Mouse (Mus musculus) liver, postnatal 0 days (tissue): ENCODE results near the gene Srp68. TPM values are rescaled to one million over a fixed set of nuclear protein-coding genes. Genes with fewer than 3 reads are reported as not detected.
A peak's percentile ranks its signal among the peaks of the same experiment; 100 is the strongest.

Experiments used
- ATAC-seq: fragments of 200-750 bp; cut with Nextera tagmentation; 2 replicates; pipeline ENCODE4 v1.8.0; 2017; ENCODE audit warnings: mild to moderate bottlenecking, moderate library complexity
- DNase-seq: peaks from one replicate; pipeline ENCODE4 v3.0.0-alpha.2; 2016
- H3K27ac ChIP-seq: fragments of 300-500 bp; sonication (generic); 2 replicates; pipeline ENCODE4 v1.5.1; 2014; ENCODE audit warnings: antibody characterized with exemption, moderate library complexity, mild to moderate bottlenecking, low read depth
- H3K27me3 ChIP-seq: fragments of 300-500 bp; sonication (generic); 2 replicates; pipeline ENCODE4 v1.6.1; 2014; ENCODE audit warnings: low read length, control low read depth, mixed read lengths; ENCODE audit not compliant: insufficient read depth
- H3K36me3 ChIP-seq: fragments of 300-500 bp; sonication (generic); replicated peaks from 2 replicates; pipeline ENCODE4 v1.6.1; 2014; ENCODE audit warnings: mild to moderate bottlenecking, control low read depth, low read length, moderate library complexity, mixed read lengths; ENCODE audit not compliant: insufficient read depth
- H3K4me1 ChIP-seq: fragments of 300-500 bp; sonication (generic); 2 replicates; pipeline ENCODE4 v1.6.1; 2014; ENCODE audit warnings: antibody characterized with exemption, mild to moderate bottlenecking, control low read depth; ENCODE audit not compliant: insufficient read depth
- H3K4me2 ChIP-seq: fragments of 300-500 bp; sonication (generic); 2 replicates; pipeline ENCODE4 v1.6.1; 2014; ENCODE audit warnings: low read depth, mild to moderate bottlenecking, low read length, moderate library complexity, mixed read lengths
- H3K4me3 ChIP-seq: fragments of 300-500 bp; sonication (generic); 2 replicates; pipeline ENCODE4 v1.5.1; 2014; ENCODE audit warnings: low read depth, low read length
- H3K9ac ChIP-seq: fragments of 300-500 bp; sonication (generic); replicated peaks from 2 replicates; pipeline ENCODE4 v1.6.1; 2014; ENCODE audit warnings: mild to moderate bottlenecking, moderate library complexity
- H3K9me3 ChIP-seq: fragments of 300-500 bp; sonication (generic); 2 replicates; pipeline ENCODE4 v1.6.1; 2016; ENCODE audit warnings: mild to moderate bottlenecking, control low read depth, low read length, mixed read lengths
- CTCF ChIP-seq: sonication (generic); IDR thresholded peaks from 2 replicates; pipeline ENCODE4 v1.5.1; 2016; ENCODE audit warnings: antibody characterized with exemption, low read depth
- EP300 ChIP-seq: IDR thresholded peaks from 2 replicates; pipeline ENCODE4 v1.6.1; 2016; ENCODE audit warnings: antibody characterized with exemption, low read depth, mild to moderate bottlenecking
- WGBS: fragments of 180-500 bp; shearing (Covaris S2); extraction: QIAGEN DNeasy Blood & Tissue Kit; methylation state at CpG from one replicate; pipeline ENCODE4 v1.1.7; 2014; ENCODE audit not compliant: insufficient replicate concordance; 5-methylcytosine and 5-hydroxymethylcytosine counted together
- polyA plus RNA-seq: library from polyadenylated mRNA; unstranded; fragments of >200 nt; fragmentation: Nextera tagmentation; extraction: Ambion mirVana; gene quantifications from 2 replicates; pipeline ENCODE4 v1.2.1, GENCODE M21; 2015

The Srp68 gene
- polyA plus RNA-seq, 1 experiment from 2014 or later: 23.8 TPM

- H3K4me3 ChIP-seq: peak within 1 kb of the TSS; percentile 20
- H3K9ac ChIP-seq: no peak within 1 kb of the TSS
- 23% methylated on average over 26 of the region's 31 CpGs for WGBS
- H3K4me2 ChIP-seq: peak within 1 kb of the TSS; percentile 62
- H3K27ac ChIP-seq: no peak within 1 kb of the TSS
- TF ChIP-seq EP300 (no peak), CTCF (no peak)
- H3K27me3 ChIP-seq: 0 out of 2 replicates have a peak, but pooled peaks cover 7% of the 10 kb centered on the region
- ATAC-seq (peak; percentile 89), DNase-seq (peak; percentile 75)
- no peaks in the 10 kb centered on the region for H3K9me3 ChIP-seq
- peaks cover 5% of the 10 kb centered on the region for H3K4me1 ChIP-seq
- H3K36me3 ChIP-seq: no peaks in the 10 kb centered on the region
These were observed 36.1 kb downstream of the Srp68 start, which contains the start of gene Evpl for GRCm38 (mm10) chr11:116237742-116238395. Evpl (minus strand) TSS chr11:116238077.

- no peak for TF ChIP-seq EP300
- no peak for TF ChIP-seq CTCF
- Histone ChIP-seq H3K27ac (no peak overlapping the region), H3K9ac (no peak overlapping the region), H3K4me1 (peaks cover 5% of the 10 kb centered on the region), H3K4me2 (no peak overlapping the region), H3K36me3 (no peaks in the 10 kb centered on the region), H3K9me3 (no peaks in the 10 kb centered on the region), H3K27me3 (0 out of 2 replicates have a peak, but pooled peaks cover 7% of the 10 kb centered on the region), H3K4me3 (no peak overlapping the region)
- ATAC-seq (no peak), DNase-seq (peak; percentile 25)
- 67% methylated on average over 8 of the region's 8 CpGs for WGBS
These were observed 39.1 kb downstream of the Srp68 start for GRCm38 (mm10) chr11:116234901-116235300.

- Histone ChIP-seq H3K9ac (no peak overlapping the region), H3K36me3 (no peaks in the 10 kb centered on the region), H3K4me3 (no peak overlapping the region), H3K9me3 (no peaks in the 10 kb centered on the region), H3K27me3 (no peaks in the 10 kb centered on the region), H3K4me1 (no peaks in the 10 kb centered on the region), H3K27ac (no peak overlapping the region), H3K4me2 (no peak overlapping the region)
- ATAC-seq (no peak), DNase-seq (peak; percentile 16)
- TF ChIP-seq EP300: no peak
- TF ChIP-seq CTCF: no peak
- WGBS: 49% methylated on average over 17 of the region's 17 CpGs
These were observed 41.6 kb downstream of the Srp68 start for GRCm38 (mm10) chr11:116232427-116232826.

GRCm38 (mm10) chr11:116228699-116229098 is 45.3 kb downstream of the Srp68 start:
- Histone ChIP-seq H3K4me2 (no peak overlapping the region), H3K27ac (no peak overlapping the region), H3K9ac (no peak overlapping the region), H3K36me3 (no peaks in the 10 kb centered on the region), H3K27me3 (peaks cover 2% of the 10 kb centered on the region), H3K9me3 (no peaks in the 10 kb centered on the region), H3K4me1 (no peaks in the 10 kb centered on the region), H3K4me3 (no peak overlapping the region)
- DNase-seq (no peak), ATAC-seq (no peak)
- no peak for TF ChIP-seq CTCF
- no peak for TF ChIP-seq EP300
- WGBS: 75% methylated on average over 4 of the region's 4 CpGs

- ATAC-seq (peak; percentile 59), DNase-seq (peak; percentile 92)
- Histone ChIP-seq H3K27me3 (peaks cover 25% of the 10 kb centered on the region), H3K4me1 (no peaks in the 10 kb centered on the region), H3K4me2 (no peak overlapping the region), H3K4me3 (no peak overlapping the region), H3K27ac (no peak overlapping the region), H3K36me3 (no peaks in the 10 kb centered on the region), H3K9ac (no peak overlapping the region), H3K9me3 (no peaks in the 10 kb centered on the region)
- TF ChIP-seq CTCF: peak; percentile 94
- TF ChIP-seq EP300: no peak
- 0% methylated on average over 2 of the region's 2 CpGs for WGBS
These were observed 47.6 kb downstream of the Srp68 start for GRCm38 (mm10) chr11:116226414-116226813.

GRCm38 (mm10) chr11:116222740-116223059 is 51.3 kb downstream of the Srp68 start:
- no peak overlapping the region for H3K27ac ChIP-seq
- DNase-seq (peak; percentile 18), ATAC-seq (no peak)
- H3K4me3 ChIP-seq: peak overlapping the region; percentile 19
- WGBS: 16% methylated on average over 23 of the region's 23 CpGs
- H3K4me1 ChIP-seq: peaks cover 27% of the 10 kb centered on the region
- peaks cover 29% of the 10 kb centered on the region for H3K27me3 ChIP-seq
- no peaks in the 10 kb centered on the region for H3K36me3 ChIP-seq
- TF ChIP-seq EP300 (no peak), CTCF (no peak)
- H3K9me3 ChIP-seq: no peaks in the 10 kb centered on the region
- peak overlapping the region; percentile 59 for H3K4me2 ChIP-seq
- peak overlapping the region; percentile 6; the same call in 1 of the 2 replicates for H3K9ac ChIP-seq
